Mouse (Mus musculus) forebrain, embryonic 12.5 days (tissue): ENCODE measurements at regions not wholly inside any gene's neighbourhood (a gene's known extent, or its start where the extent isn't known, plus 50 kb on each side); places are given as distances from the start of the nearest gene placed in this dataset.

Source experiments
- ATAC-seq: fragments of 200-750 bp; cut with Nextera tagmentation; 2 replicates; pipeline ENCODE4 v1.8.0; 2017; ENCODE audit warnings: moderate TSS enrichment; ENCODE audit not compliant: low FRiP score
- H3K27ac ChIP-seq: fragments of 300-500 bp; sonication (generic); 2 replicates; pipeline ENCODE4 v1.5.1; 2016; ENCODE audit warnings: mild to moderate bottlenecking
- H3K27me3 ChIP-seq: fragments of 300-500 bp; sonication (generic); 2 replicates; pipeline ENCODE4 v1.6.1; 2016; ENCODE audit warnings: mild to moderate bottlenecking
- H3K36me3 ChIP-seq: fragments of 300-500 bp; sonication (generic); replicated peaks from 2 replicates; pipeline ENCODE4 v1.6.1; 2016; ENCODE audit warnings: mild to moderate bottlenecking
- H3K4me1 ChIP-seq: fragments of 300-500 bp; sonication (generic); 2 replicates; pipeline ENCODE4 v1.6.1; 2016
- H3K4me2 ChIP-seq: fragments of 300-500 bp; sonication (generic); 2 replicates; pipeline ENCODE4 v1.6.1; 2016; ENCODE audit warnings: mild to moderate bottlenecking, moderate library complexity
- H3K4me3 ChIP-seq: fragments of 300-500 bp; sonication (generic); replicated peaks from 2 replicates; pipeline ENCODE4 v1.5.1; 2016; ENCODE audit warnings: mild to moderate bottlenecking
- H3K9ac ChIP-seq: fragments of 300-500 bp; sonication (generic); 2 replicates; pipeline ENCODE4 v1.6.1; 2016; ENCODE audit warnings: mild to moderate bottlenecking
- H3K9me3 ChIP-seq: fragments of 300-500 bp; sonication (generic); 2 replicates; pipeline ENCODE4 v1.6.1; 2016
- WGBS: fragments of 180-500 bp; shearing (Covaris S2); methylation state at CpG from one replicate; pipeline ENCODE4 v1.1.7; 2016; 5-methylcytosine and 5-hydroxymethylcytosine counted together

- WGBS, result 43% methylated on average over 11 of the region's 11 CpGs
- H3K9ac ChIP-seq, result no peak overlapping the region
- 0 out of 2 replicates have a peak overlapping the region, but pooled peaks have one; percentile 8 for H3K27ac ChIP-seq
- no peaks in the 10 kb centered on the region for H3K27me3 ChIP-seq
- 0 out of 2 replicates have a peak, but pooled peaks have one; percentile 53 for ATAC-seq
- no peaks in the 10 kb centered on the region for H3K9me3 ChIP-seq
- no peaks in the 10 kb centered on the region for H3K4me1 ChIP-seq
- H3K4me2 ChIP-seq, result no peak overlapping the region
- H3K4me3 ChIP-seq, result no peak overlapping the region
- H3K36me3 ChIP-seq, result no peaks in the 10 kb centered on the region
These were observed 159.6 kb upstream of the Lsm8 start for GRCm38 (mm10) chr6:18688652-18689348.

GRCm38 (mm10) chr6:18697536-18697935 is 150.8 kb upstream of the Lsm8 start:
- 80% methylated on average over 5 of the region's 5 CpGs for WGBS
- H3K4me2 ChIP-seq, result no peak overlapping the region

GRCm38 (mm10) chr6:18698989-18699728 is 149.2 kb upstream of the Lsm8 start:
- 19% methylated on average over 4 of the region's 4 CpGs for WGBS
- no peaks in the 10 kb centered on the region for H3K9me3 ChIP-seq
- H3K4me1 ChIP-seq, result peaks cover 6% of the 10 kb centered on the region
- H3K27me3 ChIP-seq, result no peaks in the 10 kb centered on the region
- H3K4me3 ChIP-seq, result no peak overlapping the region
- no peak overlapping the region; the same call in 1 of the 2 replicates for H3K4me2 ChIP-seq
- H3K27ac ChIP-seq, result no peak overlapping the region
- H3K9ac ChIP-seq, result no peak overlapping the region
- H3K36me3 ChIP-seq, result no peaks in the 10 kb centered on the region
- ATAC-seq, result no peak

More at GRCm38 (mm10) chr6:18697536-18697935, 150.8 kb upstream of the Lsm8 start:
- Histone ChIP-seq H3K9me3 (no peaks in the 10 kb centered on the region), H3K27me3 (no peaks in the 10 kb centered on the region), H3K4me3 (no peak overlapping the region), H3K9ac (no peak overlapping the region), H3K36me3 (no peaks in the 10 kb centered on the region), H3K27ac (no peak overlapping the region), H3K4me1 (peaks cover 6% of the 10 kb centered on the region)
- no peak for ATAC-seq

GRCm38 (mm10) chr6:18699729-18700386 is 148.5 kb upstream of the Lsm8 start:
- no peak overlapping the region for H3K9ac ChIP-seq
- H3K9me3 ChIP-seq, result no peaks in the 10 kb centered on the region
- H3K4me2 ChIP-seq, result peak overlapping the region; percentile 17; the same call in 1 of the 2 replicates
- no peaks in the 10 kb centered on the region for H3K27me3 ChIP-seq
- ATAC-seq, result no peak
- peaks cover 6% of the 10 kb centered on the region for H3K4me1 ChIP-seq
- H3K4me3 ChIP-seq, result no peak overlapping the region
- 13% methylated on average over 12 of the region's 12 CpGs for WGBS
- no peaks in the 10 kb centered on the region for H3K36me3 ChIP-seq
- H3K27ac ChIP-seq, result no peak overlapping the region

- Histone ChIP-seq H3K4me2 (no peak overlapping the region), H3K9me3 (no peaks in the 10 kb centered on the region), H3K27me3 (no peaks in the 10 kb centered on the region), H3K9ac (no peak overlapping the region), H3K27ac (no peak overlapping the region), H3K36me3 (no peaks in the 10 kb centered on the region), H3K4me3 (no peak overlapping the region), H3K4me1 (no peaks in the 10 kb centered on the region)
- 88% methylated on average over 1 of the region's 1 CpGs for WGBS
- ATAC-seq, result no peak
These were observed 137.6 kb upstream of the Lsm8 start for GRCm38 (mm10) chr6:18710763-18711162.

- Histone ChIP-seq H3K9me3 (no peaks in the 10 kb centered on the region), H3K27ac (no peak overlapping the region), H3K4me3 (no peak overlapping the region), H3K36me3 (no peaks in the 10 kb centered on the region), H3K4me2 (no peak overlapping the region), H3K27me3 (no peaks in the 10 kb centered on the region), H3K9ac (no peak overlapping the region), H3K4me1 (no peaks in the 10 kb centered on the region)
- ATAC-seq, result no peak
- 68% methylated on average over 2 of the region's 2 CpGs for WGBS
These were observed 99.5 kb upstream of the Lsm8 start for GRCm38 (mm10) chr6:18748859-18749258.

GRCm38 (mm10) chr6:18764536-18764935 is 83.8 kb upstream of the Lsm8 start:
- 89% methylated on average over 2 of the region's 2 CpGs for whole genome bisulfite sequencing
- no peaks in the 10 kb centered on the region for H3K9me3 ChIP-seq
- no peaks in the 10 kb centered on the region for H3K27me3 ChIP-seq
- no peak overlapping the region for H3K9ac ChIP-seq
- no peak for ATAC-seq
- H3K36me3 ChIP-seq, result no peaks in the 10 kb centered on the region
- H3K4me3 ChIP-seq, result no peak overlapping the region
- no peak overlapping the region for H3K4me2 ChIP-seq
- H3K27ac ChIP-seq, result no peak overlapping the region
- H3K4me1 ChIP-seq, result no peaks in the 10 kb centered on the region

- Histone ChIP-seq H3K9ac (no peak overlapping the region), H3K27ac (peak overlapping the region; percentile 61), H3K36me3 (no peaks in the 10 kb centered on the region), H3K4me1 (peaks cover 6% of the 10 kb centered on the region; the same call in 1 of the 2 replicates), H3K27me3 (no peaks in the 10 kb centered on the region), H3K4me3 (no peak overlapping the region), H3K9me3 (no peaks in the 10 kb centered on the region), H3K4me2 (no peak overlapping the region)
- peak; percentile 66; the same call in 1 of the 2 replicates for ATAC-seq
- WGBS, result 41% methylated on average over 4 of the region's 4 CpGs
These were observed 53.0 kb upstream of the Lsm8 start for GRCm38 (mm10) chr6:18795390-18795789.

- no peak overlapping the region for H3K4me3 ChIP-seq
- H3K9me3 ChIP-seq, result no peaks in the 10 kb centered on the region
- WGBS, result 21% methylated on average over 1 of the region's 1 CpGs
- peak; percentile 65 for ATAC-seq
- no peaks in the 10 kb centered on the region for H3K36me3 ChIP-seq
- H3K9ac ChIP-seq, result no peak overlapping the region
- H3K4me2 ChIP-seq, result no peak overlapping the region
- H3K27ac ChIP-seq, result no peak overlapping the region
- H3K4me1 ChIP-seq, result peaks cover 6% of the 10 kb centered on the region; the same call in 1 of the 2 replicates
- H3K27me3 ChIP-seq, result no peaks in the 10 kb centered on the region
These were observed 52.5 kb upstream of the Lsm8 start for GRCm38 (mm10) chr6:18795847-18796246.

GRCm38 (mm10) chr6:18796540-18796939 is 51.8 kb upstream of the Lsm8 start:
- H3K27me3 ChIP-seq, result no peaks in the 10 kb centered on the region
- peak overlapping the region; percentile 63 for H3K27ac ChIP-seq
- no peak overlapping the region for H3K4me2 ChIP-seq
- H3K4me1 ChIP-seq, result peaks cover 6% of the 10 kb centered on the region; the same call in 1 of the 2 replicates
- no peaks in the 10 kb centered on the region for H3K9me3 ChIP-seq
- no peak overlapping the region for H3K4me3 ChIP-seq
- H3K9ac ChIP-seq, result no peak overlapping the region
- no peaks in the 10 kb centered on the region for H3K36me3 ChIP-seq
- ATAC-seq, result peak; percentile 78
